Mouse (Mus musculus): ENCODE data around the gene Abhd11. TPM values are rescaled to one million over a fixed set of nuclear protein-coding genes. Genes with fewer than 3 reads are reported as not detected.

Gene Abhd11
- polyA plus RNA-seq, 1 experiment = 91.8 TPM

GRCm38 (mm10) chr5:135007802-135008571, 965 bp upstream of the Abhd11 start:
- Histone ChIP-seq H3K4me3 (ENCODE audit: insufficient read depth, low read depth, low read length) (peak overlapping the region; percentile 68), H3K4me1 (ENCODE audit: control insufficient read depth, insufficient read depth, insufficient read length, low read length) (no peaks in the 10 kb centered on the region; the same call in none of the 2 replicates), H3K27ac (replicated peaks; ENCODE audit: low read depth, low read length) (peak overlapping the region; percentile 88)

GRCm38 (mm10) chr5:135009590-135010319, 803 bp downstream of the Abhd11 start:
- Histone ChIP-seq H3K4me3 (ENCODE audit: insufficient read depth, low read depth, low read length) (peak overlapping the region; percentile 66), H3K4me1 (ENCODE audit: control insufficient read depth, insufficient read depth, insufficient read length, low read length) (no peaks in the 10 kb centered on the region; the same call in none of the 2 replicates), H3K27ac (replicated peaks; ENCODE audit: low read depth, low read length) (peak overlapping the region; percentile 94)

GRCm38 (mm10) chr5:135010320-135010709, 1.4 kb downstream of the Abhd11 start:
- Histone ChIP-seq H3K4me3 (ENCODE audit: insufficient read depth, low read depth, low read length) (peak overlapping the region; percentile 66), H3K27ac (replicated peaks; ENCODE audit: low read depth, low read length) (peak overlapping the region; percentile 46), H3K4me1 (ENCODE audit: control insufficient read depth, insufficient read depth, insufficient read length, low read length) (no peaks in the 10 kb centered on the region; the same call in none of the 2 replicates)

GRCm38 (mm10) chr5:135010841-135011743, 2.1 kb downstream of the Abhd11 start:
- H3K4me3 ChIP-seq (ENCODE audit: insufficient read depth, low read depth, low read length) = no peak overlapping the region; the same call in 1 of the 2 replicates
- no peaks in the 10 kb centered on the region; the same call in none of the 2 replicates for H3K4me1 ChIP-seq (ENCODE audit: control insufficient read depth, insufficient read depth, insufficient read length, low read length)
- no peak overlapping the region for H3K27ac ChIP-seq (replicated peaks; ENCODE audit: low read depth, low read length)

GRCm38 (mm10) chr5:135011809-135012613, 3.1 kb downstream of the Abhd11 start:
- Histone ChIP-seq H3K4me1 (ENCODE audit: control insufficient read depth, insufficient read depth, insufficient read length, low read length) (no peaks in the 10 kb centered on the region; the same call in none of the 2 replicates), H3K27ac (replicated peaks; ENCODE audit: low read depth, low read length) (no peak overlapping the region), H3K4me3 (ENCODE audit: insufficient read depth, low read depth, low read length) (peak overlapping the region; percentile 22; the same call in 1 of the 2 replicates)

GRCm38 (mm10) chr5:135012671-135013441, 3.9 kb downstream of the Abhd11 start:
- no peaks in the 10 kb centered on the region; the same call in none of the 2 replicates for H3K4me1 ChIP-seq (ENCODE audit: control insufficient read depth, insufficient read depth, insufficient read length, low read length)
- no peak overlapping the region for H3K4me3 ChIP-seq (ENCODE audit: insufficient read depth, low read depth, low read length)
- H3K27ac ChIP-seq (replicated peaks; ENCODE audit: low read depth, low read length) = no peak overlapping the region

GRCm38 (mm10) chr5:135015497-135015896, 6.5 kb downstream of the Abhd11 start:
- H3K4me3 ChIP-seq (ENCODE audit: insufficient read depth, low read depth, low read length) = no peak overlapping the region
- no peak overlapping the region for H3K27ac ChIP-seq (replicated peaks; ENCODE audit: low read depth, low read length)
- H3K4me1 ChIP-seq (ENCODE audit: control insufficient read depth, insufficient read depth, insufficient read length, low read length) = no peaks in the 10 kb centered on the region; the same call in 1 of the 2 replicates

- H3K4me3 ChIP-seq (ENCODE audit: insufficient read depth, low read depth, low read length) = no peak overlapping the region
- no peaks in the 10 kb centered on the region for H3K4me1 ChIP-seq (ENCODE audit: control insufficient read depth, insufficient read depth, insufficient read length, low read length)
- H3K27ac ChIP-seq (replicated peaks; ENCODE audit: low read depth, low read length) = no peak overlapping the region
Measured at GRCm38 (mm10) chr5:135016224-135016759, 7.3 kb downstream of the Abhd11 start.

- no peak overlapping the region for H3K4me3 ChIP-seq (ENCODE audit: insufficient read depth, low read depth, low read length)
- H3K27ac ChIP-seq (replicated peaks; ENCODE audit: low read depth, low read length) = no peak overlapping the region
- H3K4me1 ChIP-seq (ENCODE audit: control insufficient read depth, insufficient read depth, insufficient read length, low read length) = peaks cover 7% of the 10 kb centered on the region
Measured at GRCm38 (mm10) chr5:135021814-135022213, 12.9 kb downstream of the Abhd11 start.

- Histone ChIP-seq H3K4me3 (ENCODE audit: insufficient read depth, low read depth, low read length) (peak within 1 kb of the TSS; percentile 76), H3K4me1 (ENCODE audit: control insufficient read depth, insufficient read depth, insufficient read length, low read length) (peaks cover 7% of the 10 kb centered on the region), H3K27ac (replicated peaks; ENCODE audit: low read depth, low read length) (no peak within 1 kb of the TSS)
Measured at GRCm38 (mm10) chr5:135023344-135024173, 14.6 kb downstream of the Abhd11 start, which contains the start of gene Stx1a. Gene Stx1a, plus strand, starts transcription at chr5:135023482.

- H3K4me1 ChIP-seq (ENCODE audit: control insufficient read depth, insufficient read depth, insufficient read length, low read length) = peaks cover 13% of the 10 kb centered on the region
- H3K4me3 ChIP-seq (ENCODE audit: insufficient read depth, low read depth, low read length) = no peak overlapping the region
- H3K27ac ChIP-seq (replicated peaks; ENCODE audit: low read depth, low read length) = no peak overlapping the region
Measured at GRCm38 (mm10) chr5:135024665-135025224, 15.8 kb downstream of the Abhd11 start.

GRCm38 (mm10) chr5:135025899-135026298, 16.9 kb downstream of the Abhd11 start:
- H3K27ac ChIP-seq (replicated peaks; ENCODE audit: low read depth, low read length) = no peak overlapping the region
- H3K4me3 ChIP-seq (ENCODE audit: insufficient read depth, low read depth, low read length) = no peak overlapping the region
- peaks cover 13% of the 10 kb centered on the region for H3K4me1 ChIP-seq (ENCODE audit: control insufficient read depth, insufficient read depth, insufficient read length, low read length)

Measured in brown adipose tissue, adult 24 weeks (tissue).